Mouse (Mus musculus): ENCODE results near the gene Arhgap32. TPM values are rescaled to one million over a fixed set of nuclear protein-coding genes. Genes with fewer than 3 reads are reported as not detected.
"Not testable (repeated sequence)": the region's sequence is repeated elsewhere in the genome, so short reads cannot be mapped to it uniquely, and the experiment has no call there.

Gene Arhgap32
- polyA plus RNA-seq, 1 experiment from 2014 or later, result 8.8 TPM

GRCm38 (mm10) chr9:32159724-32160123 lies 43.8 kb downstream of the Arhgap32 start:
- Histone ChIP-seq H3K27me3 (ENCODE audit: control insufficient read depth, insufficient read depth, low read length) (no peaks in the 10 kb centered on the region), H3K9me3 (ENCODE audit: control insufficient read depth, low read length) (no peaks in the 10 kb centered on the region), H3K9ac (ENCODE audit: low read length) (no peak overlapping the region), H3K27ac (replicated peaks) (no peak overlapping the region), H3K4me1 (replicated peaks; ENCODE audit: control insufficient read depth, insufficient read depth) (no peaks in the 10 kb centered on the region), H3K4me2 (replicated peaks; ENCODE audit: low read depth) (no peak overlapping the region), H3K36me3 (ENCODE audit: control insufficient read depth, insufficient read depth, low read length) (no peaks in the 10 kb centered on the region), H3K4me3 (ENCODE audit: low read depth, low read length) (no peak overlapping the region)
- no peak for DNase-seq (ENCODE audit: low spot score)
- 79% methylated on average over 3 of the region's 3 CpGs for WGBS
- no peak for TF ChIP-seq CTCF (IDR thresholded peaks at IDR 0.05; ENCODE audit: low read depth)
- no peak for TF ChIP-seq EP300 (optimal IDR thresholded peaks at IDR 0.05)
- ATAC-seq (ENCODE audit: low FRiP score, low TSS enrichment), result no peak

DNA sequence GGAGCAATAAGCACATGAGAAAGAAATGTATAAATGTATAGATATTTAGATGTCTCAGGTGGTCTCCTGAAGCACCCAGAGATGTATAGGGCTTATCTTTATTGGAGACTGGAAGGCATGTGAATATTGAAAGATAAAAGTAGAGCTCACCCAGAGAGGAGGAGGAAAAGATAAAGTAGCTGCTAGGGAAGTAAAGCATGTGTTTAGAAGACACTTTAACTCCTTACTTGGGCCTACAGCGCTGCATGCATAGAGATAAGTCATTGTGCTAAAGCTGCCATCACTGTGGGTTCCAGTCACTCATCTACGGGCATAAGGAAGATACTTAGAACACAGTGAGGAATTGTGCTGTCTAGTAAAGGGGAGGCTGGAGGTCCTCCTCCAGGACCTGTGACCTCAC lies 46.9 kb downstream of the Arhgap32 start:
- Histone ChIP-seq H3K9me3 (ENCODE audit: control insufficient read depth, low read length) (no peaks in the 10 kb centered on the region), H3K36me3 (ENCODE audit: control insufficient read depth, insufficient read depth, low read length) (no peaks in the 10 kb centered on the region), H3K27ac (replicated peaks) (no peak overlapping the region), H3K4me1 (replicated peaks; ENCODE audit: control insufficient read depth, insufficient read depth) (no peaks in the 10 kb centered on the region), H3K4me3 (ENCODE audit: low read depth, low read length) (no peak overlapping the region), H3K9ac (ENCODE audit: low read length) (no peak overlapping the region), H3K4me2 (replicated peaks; ENCODE audit: low read depth) (no peak overlapping the region), H3K27me3 (ENCODE audit: control insufficient read depth, insufficient read depth, low read length) (no peaks in the 10 kb centered on the region)
- TF ChIP-seq CTCF (IDR thresholded peaks at IDR 0.05; ENCODE audit: low read depth), result no peak
- TF ChIP-seq EP300 (optimal IDR thresholded peaks at IDR 0.05), result no peak
- DNase-seq (ENCODE audit: low spot score) (no peak), ATAC-seq (ENCODE audit: low FRiP score, low TSS enrichment) (no peak)
- 78% methylated on average over 2 of the region's 2 CpGs for WGBS

DNA sequence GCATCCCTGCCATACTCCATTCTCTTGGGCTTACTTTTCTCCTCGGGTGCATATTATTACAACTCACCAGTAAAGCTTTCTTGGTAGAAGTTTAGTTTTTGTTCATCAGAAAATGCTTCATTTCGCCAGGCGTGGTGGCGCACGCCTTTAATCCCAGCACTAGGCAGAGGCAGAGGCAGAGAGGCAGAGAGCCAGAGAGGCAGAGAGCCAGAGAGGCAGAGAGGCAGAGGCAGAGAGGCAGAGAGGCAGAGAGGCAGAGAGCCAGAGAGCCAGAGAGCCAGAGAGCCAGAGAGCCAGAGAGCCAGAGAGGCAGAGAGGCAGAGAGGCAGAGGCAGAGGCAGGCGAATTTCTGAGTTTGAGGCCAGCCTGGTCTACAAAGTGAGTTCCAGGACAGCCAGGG lies 47.9 kb downstream of the Arhgap32 start:
- H3K4me3 ChIP-seq (ENCODE audit: low read depth, low read length); H3K27ac ChIP-seq (replicated peaks); DNase-seq (ENCODE audit: low spot score); H3K36me3 ChIP-seq (ENCODE audit: control insufficient read depth, insufficient read depth, low read length); H3K27me3 ChIP-seq (ENCODE audit: control insufficient read depth, insufficient read depth, low read length); H3K9ac ChIP-seq (ENCODE audit: low read length); ATAC-seq (ENCODE audit: low FRiP score, low TSS enrichment); H3K4me1 ChIP-seq (replicated peaks; ENCODE audit: control insufficient read depth, insufficient read depth); H3K9me3 ChIP-seq (ENCODE audit: control insufficient read depth, low read length); H3K4me2 ChIP-seq (replicated peaks; ENCODE audit: low read depth): not testable (repeated sequence)
- 65% methylated on average over 6 of the region's 6 CpGs for WGBS

DNA sequence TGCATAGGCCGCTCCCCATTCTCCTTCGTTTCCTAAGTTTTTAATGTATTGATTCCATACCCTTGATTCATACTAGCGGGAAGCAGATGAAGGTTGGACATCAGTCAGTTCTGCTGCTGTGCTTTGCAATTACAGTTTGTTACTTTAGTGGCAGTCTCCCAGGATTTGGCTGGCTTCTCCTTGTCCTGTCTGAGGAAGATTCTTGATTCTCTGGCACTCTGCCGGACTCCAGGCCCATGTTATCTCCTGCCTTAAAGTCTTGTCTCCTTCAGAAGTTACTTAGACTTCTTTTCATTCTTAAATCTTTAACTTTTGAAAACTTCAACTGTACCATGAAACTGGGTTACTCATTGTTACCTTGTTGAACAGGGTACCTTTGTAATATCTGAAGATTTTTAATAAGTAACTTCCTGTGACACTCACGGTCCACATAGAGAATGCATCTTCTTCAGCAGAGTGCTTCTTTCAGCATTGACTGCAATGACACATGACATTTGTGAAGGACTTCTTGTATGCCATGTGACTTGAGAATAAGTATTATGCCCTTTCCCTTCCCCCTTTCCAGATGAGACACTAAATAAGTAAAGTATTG lies 52.7 kb downstream of the Arhgap32 start:
- no peak overlapping the region for H3K4me2 ChIP-seq (replicated peaks; ENCODE audit: low read depth)
- H3K36me3 ChIP-seq (ENCODE audit: control insufficient read depth, insufficient read depth, low read length), result no peaks in the 10 kb centered on the region
- no peak for ATAC-seq (ENCODE audit: low FRiP score, low TSS enrichment)
- no peak overlapping the region for H3K27ac ChIP-seq (replicated peaks)
- H3K4me3 ChIP-seq (ENCODE audit: low read depth, low read length), result no peak overlapping the region
- no peak for TF ChIP-seq EP300 (optimal IDR thresholded peaks at IDR 0.05)
- TF ChIP-seq CTCF (IDR thresholded peaks at IDR 0.05; ENCODE audit: low read depth), result no peak
- no peaks in the 10 kb centered on the region for H3K9me3 ChIP-seq (ENCODE audit: control insufficient read depth, low read length)
- H3K4me1 ChIP-seq (replicated peaks; ENCODE audit: control insufficient read depth, insufficient read depth), result no peaks in the 10 kb centered on the region
- no peak for DNase-seq (ENCODE audit: low spot score)
- WGBS, result 82% methylated on average over 5 of the region's 5 CpGs
- no peaks in the 10 kb centered on the region for H3K27me3 ChIP-seq (ENCODE audit: control insufficient read depth, insufficient read depth, low read length)
- no peak overlapping the region for H3K9ac ChIP-seq (ENCODE audit: low read length)

DNA sequence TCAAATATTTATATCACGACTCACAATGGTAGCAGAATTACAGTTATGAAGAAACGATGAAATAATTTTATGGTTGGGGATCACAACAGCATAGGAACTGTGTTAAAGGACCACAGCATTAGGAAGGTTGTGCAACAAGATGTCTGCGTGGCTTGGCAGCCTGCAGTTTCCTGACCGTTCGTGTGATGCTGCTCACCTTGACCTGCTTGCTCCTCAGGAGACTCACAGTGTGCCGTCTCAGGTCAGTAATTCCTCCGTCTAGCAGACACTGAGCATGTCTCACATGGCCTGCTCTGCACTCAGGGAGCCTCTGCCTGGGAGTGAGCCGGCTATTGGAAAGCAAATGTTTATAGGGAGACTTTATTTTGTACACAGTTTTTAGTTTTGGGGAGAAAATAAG lies 54.8 kb downstream of the Arhgap32 start:
- H3K4me1 ChIP-seq (replicated peaks; ENCODE audit: control insufficient read depth, insufficient read depth), result no peaks in the 10 kb centered on the region
- no peak for DNase-seq (ENCODE audit: low spot score)
- no peaks in the 10 kb centered on the region for H3K9me3 ChIP-seq (ENCODE audit: control insufficient read depth, low read length)
- no peaks in the 10 kb centered on the region for H3K27me3 ChIP-seq (ENCODE audit: control insufficient read depth, insufficient read depth, low read length)
- ATAC-seq (ENCODE audit: low FRiP score, low TSS enrichment), result no peak
- no peak overlapping the region for H3K27ac ChIP-seq (replicated peaks)
- H3K4me3 ChIP-seq (ENCODE audit: low read depth, low read length), result no peak overlapping the region
- TF ChIP-seq EP300 (optimal IDR thresholded peaks at IDR 0.05), result no peak
- no peak for TF ChIP-seq CTCF (IDR thresholded peaks at IDR 0.05; ENCODE audit: low read depth)
- 78% methylated on average over 8 of the region's 8 CpGs for WGBS
- H3K36me3 ChIP-seq (ENCODE audit: control insufficient read depth, insufficient read depth, low read length), result no peaks in the 10 kb centered on the region
- H3K9ac ChIP-seq (ENCODE audit: low read length), result no peak overlapping the region
- no peak overlapping the region for H3K4me2 ChIP-seq (replicated peaks; ENCODE audit: low read depth)

DNA sequence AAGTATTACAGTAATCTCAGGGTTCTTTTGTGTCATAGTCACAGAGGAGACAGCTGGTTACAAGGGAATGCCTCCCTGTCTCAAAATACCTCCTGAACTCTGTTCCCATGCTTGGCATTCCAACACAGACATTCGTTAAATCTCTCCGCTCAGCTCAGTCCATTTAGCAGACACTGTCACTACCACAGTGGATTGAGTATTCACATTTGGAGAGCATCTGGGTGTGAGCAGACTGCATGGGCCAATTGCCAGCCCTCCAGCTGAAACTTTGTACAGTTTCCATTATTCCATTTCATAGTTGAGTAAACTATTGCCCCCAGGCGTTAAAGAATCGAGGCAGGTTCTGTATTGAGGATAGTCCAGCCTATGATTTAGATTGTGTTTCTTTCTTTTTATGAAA lies 60.7 kb downstream of the Arhgap32 start:
- WGBS, result 37% methylated on average over 4 of the region's 4 CpGs
- Histone ChIP-seq H3K4me1 (replicated peaks; ENCODE audit: control insufficient read depth, insufficient read depth) (no peaks in the 10 kb centered on the region), H3K36me3 (ENCODE audit: control insufficient read depth, insufficient read depth, low read length) (no peaks in the 10 kb centered on the region), H3K9me3 (ENCODE audit: control insufficient read depth, low read length) (no peaks in the 10 kb centered on the region), H3K27ac (replicated peaks) (no peak overlapping the region), H3K4me3 (ENCODE audit: low read depth, low read length) (no peak overlapping the region), H3K9ac (ENCODE audit: low read length) (no peak overlapping the region), H3K4me2 (replicated peaks; ENCODE audit: low read depth) (no peak overlapping the region), H3K27me3 (ENCODE audit: control insufficient read depth, insufficient read depth, low read length) (no peaks in the 10 kb centered on the region)
- ATAC-seq (ENCODE audit: low FRiP score, low TSS enrichment) (no peak), DNase-seq (ENCODE audit: low spot score) (no peak)
- TF ChIP-seq CTCF (IDR thresholded peaks at IDR 0.05; ENCODE audit: low read depth), result no peak
- TF ChIP-seq EP300 (optimal IDR thresholded peaks at IDR 0.05), result no peak
